In the genomic region with DNA sequence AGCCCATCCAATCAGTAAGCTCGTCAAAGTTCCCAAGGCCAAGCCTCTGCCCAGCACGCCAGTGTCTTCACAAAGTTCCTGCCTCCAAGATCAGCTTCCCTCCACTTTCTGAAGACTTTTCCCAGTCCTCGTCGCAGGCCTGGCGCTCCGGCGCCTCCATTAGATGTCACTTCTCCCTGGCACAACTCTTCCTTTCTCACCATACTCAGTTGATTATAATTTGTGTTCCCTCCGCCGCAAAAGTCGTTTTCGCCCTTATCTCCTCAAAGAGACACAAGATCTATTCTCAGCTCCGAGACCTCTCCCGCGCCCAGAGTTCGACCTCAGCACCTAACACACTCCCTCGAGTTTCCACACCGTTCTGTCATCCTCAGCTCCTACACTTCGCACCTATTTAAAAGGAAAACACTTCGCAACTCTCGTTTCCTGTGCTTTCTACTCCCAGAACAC, we compare ENCODE assay signal across 8 mouse cellular contexts. TPM values are rescaled to one million over a fixed set of nuclear protein-coding genes. Genes with fewer than 3 reads are reported as not detected.
DNase-seq lines count a peak whose midpoint lies in the region; ATAC-seq and TF ChIP-seq lines count a peak whose summit lies in the region.

No protein-coding gene starts in this region.

- peak overlapping the region; percentile 97 for H3K4me3 ChIP-seq in G1E (ENCODE audit: low read depth, low read length)
- peak overlapping the region; percentile 97 for H3K4me3 ChIP-seq in embryonic facial prominence, embryonic 11.5 days (ENCODE audit: low read depth, low read length)
- peak overlapping the region; percentile 91 for H3K4me3 ChIP-seq in hindbrain, embryonic 14.5 days (replicated peaks; ENCODE audit: low read length)
- peak overlapping the region; percentile 97 for H3K4me3 ChIP-seq in liver, embryonic 16.5 days (ENCODE audit: low read depth, low read length)
- peak overlapping the region; percentile 79 for H3K4me3 ChIP-seq in small intestine, adult 2 months (ENCODE audit: low read depth, low read length)

- peak overlapping the region; percentile 85 for H3K4me2 ChIP-seq in embryonic facial prominence, embryonic 11.5 days (ENCODE audit: low read depth, low read length)
- peak overlapping the region; percentile 87 for H3K4me2 ChIP-seq in hindbrain, embryonic 14.5 days (replicated peaks)
- H3K4me2 ChIP-seq in liver, embryonic 16.5 days (ENCODE audit: low read depth, low read length): peak overlapping the region; percentile 71

- H3K27me3 ChIP-seq in G1E (ENCODE audit: insufficient read depth, low read length): no peaks in the 10 kb centered on the region
- H3K27me3 ChIP-seq in embryonic facial prominence, embryonic 11.5 days (ENCODE audit: control insufficient read depth, insufficient read depth, low read length): no peaks in the 10 kb centered on the region
- no peaks in the 10 kb centered on the region for H3K27me3 ChIP-seq in hindbrain, embryonic 14.5 days (ENCODE audit: control insufficient read depth, insufficient read depth, low read length)
- no peaks in the 10 kb centered on the region for H3K27me3 ChIP-seq in liver, embryonic 16.5 days (ENCODE audit: control insufficient read depth, insufficient read depth, low read depth, low read length)
- no peaks in the 10 kb centered on the region for H3K27me3 ChIP-seq in small intestine, adult 2 months (ENCODE audit: control insufficient read depth, insufficient read depth, low read length)

- H3K9ac ChIP-seq in embryonic facial prominence, embryonic 11.5 days (replicated peaks; ENCODE audit: low read length): peak overlapping the region; percentile 93
- H3K9ac ChIP-seq in hindbrain, embryonic 14.5 days: peak overlapping the region; percentile 88
- peak overlapping the region; percentile 96 for H3K9ac ChIP-seq in liver, embryonic 16.5 days (ENCODE audit: low read depth, low read length)

- peak overlapping the region; percentile 59 for H3K27ac ChIP-seq in embryonic facial prominence, embryonic 11.5 days (replicated peaks; ENCODE audit: low read depth, low read length)
- H3K27ac ChIP-seq in hindbrain, embryonic 14.5 days: peak overlapping the region; percentile 81
- peak overlapping the region; percentile 98 for H3K27ac ChIP-seq in liver, embryonic 16.5 days (ENCODE audit: low read length)
- H3K27ac ChIP-seq in small intestine, adult 2 months (ENCODE audit: insufficient read depth, low read depth, low read length): peak overlapping the region; percentile 69

- no peak for TF ChIP-seq CTCF in G1E (IDR thresholded peaks at IDR 0.05; ENCODE audit: low read depth, low read length)
- peak; percentile 17; the same call in 1 of the 2 replicates for TF ChIP-seq CTCF in small intestine, adult 2 months (IDR thresholded peaks at IDR 0.05; ENCODE audit: extremely low read depth, insufficient read length, insufficient replicate concordance, low read depth, low read length)

- DNase-seq in kidney, adult 18-20 months: peak; percentile 33
- DNase-seq in kidney, adult 8-10 months: no peak
- no peak for DNase-seq in G1E (ENCODE audit: low spot score)
- peak; percentile 19 for DNase-seq in embryonic facial prominence, embryonic 11.5 days (ENCODE audit: low spot score)
- no peak for DNase-seq in hindbrain, embryonic 14.5 days (ENCODE audit: low spot score)
- no peak for DNase-seq in frontal cortex, postnatal 25 days (ENCODE audit: low spot score in 2 of 2)

- H3K36me3 ChIP-seq in G1E (replicated peaks): peaks cover 27% of the 10 kb centered on the region
- no peaks in the 10 kb centered on the region for H3K36me3 ChIP-seq in embryonic facial prominence, embryonic 11.5 days (replicated peaks; ENCODE audit: control insufficient read depth, insufficient read depth, low read depth, low read length)
- H3K36me3 ChIP-seq in hindbrain, embryonic 14.5 days (replicated peaks; ENCODE audit: control insufficient read depth, insufficient read depth): no peaks in the 10 kb centered on the region
- H3K36me3 ChIP-seq in liver, embryonic 16.5 days (ENCODE audit: control insufficient read depth, insufficient read depth): no peaks in the 10 kb centered on the region; the same call in 1 of the 2 replicates
- H3K36me3 ChIP-seq in small intestine, adult 2 months (ENCODE audit: control insufficient read depth, insufficient read depth, low read length): no peaks in the 10 kb centered on the region

- no peak for TF ChIP-seq POLR2A in small intestine, adult 2 months (IDR thresholded peaks at IDR 0.05; ENCODE audit: low read depth, low read length)

- under 1% methylated on average over 20 of the region's 20 CpGs for WGBS in embryonic facial prominence, embryonic 11.5 days
- 2% methylated on average over 20 of the region's 20 CpGs for WGBS in hindbrain, embryonic 14.5 days
- WGBS in liver, embryonic 16.5 days (ENCODE audit: insufficient replicate concordance): under 1% methylated on average over 20 of the region's 20 CpGs
- under 1% methylated on average over 20 of the region's 20 CpGs for WGBS in small intestine, adult 2 months

- no peak for ATAC-seq in G1E (ENCODE audit: extremely low read depth, insufficient number of reproducible peaks, low FRiP score, poor library complexity, severe bottlenecking)
- ATAC-seq in embryonic facial prominence, embryonic 11.5 days (replicated peaks; ENCODE audit: insufficient number of reproducible peaks, low FRiP score, low TSS enrichment, low read depth): no peak
- ATAC-seq in hindbrain, embryonic 14.5 days (ENCODE audit: low FRiP score): no peak
- ATAC-seq in liver, embryonic 16.5 days (ENCODE audit: low read depth): no peak

- no peaks in the 10 kb centered on the region for H3K9me3 ChIP-seq in G1E (replicated peaks)
- H3K9me3 ChIP-seq in embryonic facial prominence, embryonic 11.5 days (replicated peaks; ENCODE audit: control insufficient read depth, low read length): no peaks in the 10 kb centered on the region
- H3K9me3 ChIP-seq in hindbrain, embryonic 14.5 days (ENCODE audit: control insufficient read depth, low read length): no peaks in the 10 kb centered on the region
- H3K9me3 ChIP-seq in liver, embryonic 16.5 days (replicated peaks; ENCODE audit: control insufficient read depth, low read length): no peaks in the 10 kb centered on the region

- H3K4me1 ChIP-seq in G1E (ENCODE audit: insufficient read depth, low read depth, low read length): peaks cover 41% of the 10 kb centered on the region
- no peaks in the 10 kb centered on the region for H3K4me1 ChIP-seq in embryonic facial prominence, embryonic 11.5 days (ENCODE audit: control insufficient read depth, insufficient read depth, low read length)
- peaks cover 24% of the 10 kb centered on the region for H3K4me1 ChIP-seq in hindbrain, embryonic 14.5 days (replicated peaks; ENCODE audit: control insufficient read depth, insufficient read depth, low read length)
- H3K4me1 ChIP-seq in liver, embryonic 16.5 days (ENCODE audit: control insufficient read depth, low read depth, low read length): peaks cover 43% of the 10 kb centered on the region
- H3K4me1 ChIP-seq in small intestine, adult 2 months (ENCODE audit: control insufficient read depth, insufficient read depth, insufficient read length, low read length): peaks cover 20% of the 10 kb centered on the region; the same call in 1 of the 2 replicates

RNA-seq across cellular contexts. Expression of a gene that starts 0.9 kb away (rescaled TPM):
- total RNA-seq in G1E (2014; fragmentation: Nextera tagmentation): 84.4 and 87.4 TPM in 2 replicates
- 61.6 and 65.3 TPM in 2 replicates for total RNA-seq in G1E (2017)
- 58.6 and 60.2 TPM in 2 replicates for polyA plus RNA-seq in G1E (2012)
- polyA plus RNA-seq in embryonic facial prominence, embryonic 11.5 days (2014; fragmentation: Nextera tagmentation; extraction: Ambion mirVana): 12.4 and 12.7 TPM in 2 replicates
- 11.1 and 12.2 TPM in 2 replicates for polyA plus RNA-seq in hindbrain, embryonic 14.5 days (2014; fragmentation: Nextera tagmentation; extraction: Ambion mirVana)
- 14.3 and 16.8 TPM in 2 replicates for polyA plus RNA-seq in liver, embryonic 16.5 days (2015; fragmentation: Nextera tagmentation; extraction: Ambion mirVana)
- polyA plus RNA-seq in small intestine, adult 2 months (2012; rRNA removed): 45.6 and 89.6 TPM in 2 replicates

RNA-seq across cellular contexts. Expression of a gene that starts 18.4 kb away (rescaled TPM):
- 121 and 158 TPM in 2 replicates for total RNA-seq in G1E (2014; fragmentation: Nextera tagmentation)
- 127 and 147 TPM in 2 replicates for total RNA-seq in G1E (2017)
- polyA plus RNA-seq in G1E (2012): 575 and 747 TPM in 2 replicates
- 355 and 368 TPM in 2 replicates for polyA plus RNA-seq in embryonic facial prominence, embryonic 11.5 days (2014; fragmentation: Nextera tagmentation; extraction: Ambion mirVana)
- 202 and 223 TPM in 2 replicates for polyA plus RNA-seq in hindbrain, embryonic 14.5 days (2014; fragmentation: Nextera tagmentation; extraction: Ambion mirVana)
- polyA plus RNA-seq in liver, embryonic 16.5 days (2015; fragmentation: Nextera tagmentation; extraction: Ambion mirVana): 105 and 114 TPM in 2 replicates
- polyA plus RNA-seq in small intestine, adult 2 months (2012; rRNA removed): 60.8 and 108 TPM in 2 replicates

RNA-seq across cellular contexts. Expression of a gene that starts 36.7 kb away (rescaled TPM):
- total RNA-seq in G1E (2014; fragmentation: Nextera tagmentation) (18.5 and 21.0 TPM in 2 replicates), G1E (2017) (8.5 and 9.8 TPM in 2 replicates)
- 21.3 and 31.5 TPM in 2 replicates for polyA plus RNA-seq in G1E (2012)
- 5.2 and 6.4 TPM in 2 replicates for polyA plus RNA-seq in embryonic facial prominence, embryonic 11.5 days (2014; fragmentation: Nextera tagmentation; extraction: Ambion mirVana)
- 8.2 and 8.9 TPM in 2 replicates for polyA plus RNA-seq in hindbrain, embryonic 14.5 days (2014; fragmentation: Nextera tagmentation; extraction: Ambion mirVana)
- polyA plus RNA-seq in liver, embryonic 16.5 days (2015; fragmentation: Nextera tagmentation; extraction: Ambion mirVana): 2.4 and 2.5 TPM in 2 replicates
- polyA plus RNA-seq in small intestine, adult 2 months (2012; rRNA removed): 1.8 TPM in 2 replicates

Comparison
In these comparisons a context has a peak if more than half of its experiments do, and no peak if none do; other contexts are left out.
1. DNase-seq: peak in kidney, adult 18-20 months (single experiment) and embryonic facial prominence, embryonic 11.5 days (single experiment); none in kidney, adult 8-10 months (0 of 2), G1E (single experiment), hindbrain, embryonic 14.5 days (single experiment) and frontal cortex, postnatal 25 days (0 of 2).
2. Peak in every context shown above with its lines, with median percentiles within 50 percentile points of each other: H3K4me3 ChIP-seq, H3K27ac ChIP-seq, H3K4me2 ChIP-seq and H3K9ac ChIP-seq.